Mouse (Mus musculus) testis, postnatal 14 days (tissue): ENCODE results near the gene Nck2.
"Not testable (repeated sequence)": the region's sequence is repeated elsewhere in the genome, so short reads cannot be mapped to it uniquely, and the experiment has no call there.

Experiments used
- DNase-seq: peaks from one replicate; pipeline ENCODE4 v3.0.0; 2021; ENCODE audit warnings: low spot score

Nck2 gene

DNA sequence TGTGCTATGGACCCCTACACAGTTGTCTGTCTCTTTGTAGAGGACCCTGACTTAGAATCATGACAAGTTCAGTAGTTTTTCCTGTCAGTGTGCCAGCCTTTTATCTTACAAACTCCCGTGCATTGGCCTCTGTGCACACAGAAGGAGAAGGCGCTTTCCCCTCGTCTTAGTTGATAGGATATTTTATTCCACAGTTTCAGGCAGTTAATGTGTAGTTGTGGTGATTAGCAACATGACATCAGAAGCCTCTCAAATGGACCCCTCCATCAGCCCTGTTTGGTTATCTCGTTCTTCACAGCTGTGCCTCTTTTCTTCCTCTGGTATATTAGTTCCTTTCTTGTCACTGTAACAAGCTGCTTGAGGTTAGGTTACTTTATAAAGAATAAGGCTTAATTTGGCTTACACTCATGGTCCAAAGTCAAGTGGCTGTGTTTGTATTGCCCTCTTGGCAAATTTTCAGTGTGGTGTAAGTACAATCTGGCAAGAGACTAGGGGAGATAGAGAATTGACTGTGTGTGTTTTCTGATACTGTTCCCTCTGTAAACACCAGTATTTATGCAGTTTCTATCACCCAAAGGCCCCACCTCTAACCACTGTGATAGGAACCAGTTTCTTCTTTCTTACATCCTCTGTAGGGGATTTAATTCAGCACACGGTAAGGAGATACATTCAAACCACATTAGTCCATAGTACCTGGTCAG, 89.8 kb downstream of the Nck2 start:
- no peak for DNase-seq

- no peak for DNase-seq
Observed at GRCm38 (mm10) chr1:43535519-43536000, 91.2 kb downstream of the Nck2 start.

DNA sequence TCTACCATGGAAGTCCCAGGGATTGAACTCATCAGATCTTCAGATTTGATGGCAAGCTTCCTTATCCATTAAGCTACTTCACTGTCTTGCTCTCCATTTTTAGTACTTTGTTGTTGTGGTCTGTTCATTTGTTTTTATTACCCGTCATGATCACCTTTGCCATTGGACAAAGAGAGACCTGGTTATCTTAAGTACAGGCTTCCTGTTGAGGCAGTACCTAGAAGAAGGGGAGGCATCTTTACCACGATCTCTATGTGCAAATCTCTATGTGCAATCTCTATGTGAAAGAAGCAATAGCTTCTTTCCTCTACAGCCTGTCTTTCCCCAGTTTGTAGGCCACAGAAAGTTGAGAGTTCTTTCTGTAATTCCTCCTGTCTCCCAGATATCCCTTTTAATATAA, 91.9 kb downstream of the Nck2 start:
- DNase-seq: no peak

GRCm38 (mm10) chr1:43537021-43537420, 92.6 kb downstream of the Nck2 start:
- DNase-seq: no peak

GRCm38 (mm10) chr1:43537496-43537895, 93.1 kb downstream of the Nck2 start:
- DNase-seq: no peak

DNA sequence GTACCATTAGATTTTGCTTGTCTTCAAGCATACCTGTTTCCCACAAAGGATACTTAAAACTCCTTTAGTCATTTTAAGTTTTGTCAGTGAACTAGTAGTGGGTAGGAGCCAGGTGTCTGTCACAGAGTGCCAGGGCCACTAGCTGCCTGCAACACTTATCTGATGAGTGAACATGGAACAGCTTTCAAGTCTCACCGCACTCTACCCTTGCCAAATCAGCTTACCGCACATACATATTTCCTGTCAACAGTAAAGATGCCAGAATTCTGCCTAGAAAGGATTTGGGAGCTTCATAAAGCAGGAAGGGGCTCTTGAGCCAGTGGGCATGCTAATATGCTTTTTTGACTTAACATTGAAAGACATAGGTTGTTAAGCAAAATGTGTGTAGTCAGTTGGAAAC, 94.3 kb downstream of the Nck2 start:
- no peak for DNase-seq

GRCm38 (mm10) chr1:43539689-43540380, 95.5 kb downstream of the Nck2 start:
- no peak for DNase-seq

DNA sequence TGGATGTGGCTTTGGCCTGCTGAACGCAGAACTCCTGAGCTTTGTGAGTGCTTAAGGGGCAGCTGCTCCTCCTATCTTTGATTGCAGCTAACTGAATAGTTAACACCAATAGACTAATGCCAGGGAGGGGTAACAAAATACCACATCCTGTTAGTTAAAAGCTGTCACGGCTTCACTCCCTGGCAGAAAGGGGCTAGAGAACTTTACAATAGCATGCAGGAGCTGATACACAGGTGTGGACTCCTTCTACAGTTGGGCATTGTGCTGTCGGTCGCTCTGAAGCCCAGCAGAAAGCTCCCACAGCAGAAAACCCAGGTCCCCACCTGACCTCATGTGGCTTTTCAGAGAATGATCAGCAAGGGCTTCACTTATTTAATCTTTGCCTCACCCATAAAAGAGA, 98.0 kb downstream of the Nck2 start:
- no peak for DNase-seq

GRCm38 (mm10) chr1:43547644-43548043, 103.3 kb downstream of the Nck2 start:
- no peak for DNase-seq

GRCm38 (mm10) chr1:43548749-43549148, 104.4 kb downstream of the Nck2 start:
- no peak for DNase-seq

DNA sequence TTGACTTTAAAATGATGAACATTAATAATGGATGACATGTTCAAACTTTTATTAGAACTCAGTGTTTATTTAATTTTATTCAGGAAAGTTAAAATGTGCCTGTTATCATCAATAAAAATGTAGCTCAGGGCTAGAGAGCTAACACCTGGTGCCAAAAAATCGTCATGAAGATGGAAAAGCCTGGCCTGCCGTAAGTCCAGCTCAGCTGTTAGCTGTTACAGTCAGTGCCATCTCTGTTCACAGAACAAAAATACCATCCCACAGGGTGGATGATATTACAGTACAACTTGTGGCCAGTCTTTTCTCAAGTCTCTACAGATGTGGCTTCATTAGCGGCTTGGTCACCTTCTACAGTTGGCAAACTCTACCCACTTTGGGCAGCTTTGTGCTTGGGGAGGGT, 106.1 kb downstream of the Nck2 start:
- no peak for DNase-seq

DNA sequence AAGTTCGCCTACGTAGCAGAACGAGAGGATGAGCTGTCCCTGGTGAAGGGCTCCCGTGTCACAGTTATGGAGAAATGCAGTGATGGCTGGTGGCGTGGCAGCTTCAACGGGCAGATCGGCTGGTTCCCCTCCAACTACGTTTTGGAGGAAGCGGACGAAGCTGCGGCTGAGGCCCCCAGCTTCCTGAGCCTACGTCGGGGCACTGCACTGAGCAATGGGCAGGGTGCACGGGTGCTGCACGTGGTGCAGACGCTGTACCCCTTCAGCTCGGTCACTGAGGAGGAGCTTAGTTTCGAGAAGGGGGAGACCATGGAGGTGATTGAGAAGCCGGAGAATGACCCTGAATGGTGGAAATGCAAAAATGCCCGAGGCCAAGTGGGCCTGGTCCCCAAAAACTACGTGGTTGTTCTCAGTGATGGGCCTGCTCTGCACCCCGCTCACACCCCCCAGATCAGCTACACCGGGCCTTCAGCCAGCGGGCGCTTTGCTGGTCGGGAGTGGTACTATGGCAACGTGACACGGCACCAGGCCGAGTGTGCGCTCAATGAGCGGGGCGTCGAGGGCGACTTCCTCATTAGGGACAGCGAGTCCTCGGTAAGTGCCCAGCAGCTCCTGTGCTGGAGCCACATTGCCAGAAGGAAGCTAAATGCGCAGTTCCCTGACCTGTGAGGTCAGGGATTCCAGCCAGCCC, 109.8 kb downstream of the Nck2 start:
- not testable (repeated sequence) for DNase-seq

GRCm38 (mm10) chr1:43555222-43555974, 111.0 kb downstream of the Nck2 start:
- no peak for DNase-seq

- DNase-seq: no peak
Observed at GRCm38 (mm10) chr1:43558329-43558728, 114.0 kb downstream of the Nck2 start.

DNA sequence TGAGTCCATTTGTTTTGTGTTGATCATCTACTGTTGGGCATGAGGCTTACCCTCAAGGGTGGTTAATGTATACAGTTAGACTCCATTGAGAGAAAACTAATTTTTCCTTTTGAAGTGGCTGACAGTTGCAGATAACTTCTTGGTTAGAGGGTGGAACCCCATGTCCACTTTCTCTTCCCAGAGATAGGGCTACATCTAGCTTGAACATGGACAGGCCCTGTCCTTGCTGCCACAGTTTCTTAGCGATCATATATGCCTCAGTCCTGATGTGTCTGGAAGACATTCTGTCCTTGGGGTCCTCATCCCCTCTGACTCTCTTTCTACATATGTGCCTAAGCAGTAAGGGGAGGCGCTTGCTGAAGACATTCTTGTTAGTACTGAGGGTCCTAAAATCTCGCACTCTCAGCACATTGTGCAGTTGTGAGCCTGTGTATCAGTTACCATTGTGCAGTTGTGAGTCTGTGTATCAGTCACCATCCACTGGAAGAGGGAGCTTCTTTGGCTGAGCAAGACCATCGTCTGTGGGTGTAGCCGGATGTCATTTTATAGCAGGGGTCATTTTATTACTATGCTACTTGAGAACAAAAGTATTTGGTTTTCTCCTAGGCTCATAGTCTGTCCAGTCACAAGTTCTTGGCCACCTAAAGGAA, 114.8 kb downstream of the Nck2 start:
- no peak for DNase-seq

DNA sequence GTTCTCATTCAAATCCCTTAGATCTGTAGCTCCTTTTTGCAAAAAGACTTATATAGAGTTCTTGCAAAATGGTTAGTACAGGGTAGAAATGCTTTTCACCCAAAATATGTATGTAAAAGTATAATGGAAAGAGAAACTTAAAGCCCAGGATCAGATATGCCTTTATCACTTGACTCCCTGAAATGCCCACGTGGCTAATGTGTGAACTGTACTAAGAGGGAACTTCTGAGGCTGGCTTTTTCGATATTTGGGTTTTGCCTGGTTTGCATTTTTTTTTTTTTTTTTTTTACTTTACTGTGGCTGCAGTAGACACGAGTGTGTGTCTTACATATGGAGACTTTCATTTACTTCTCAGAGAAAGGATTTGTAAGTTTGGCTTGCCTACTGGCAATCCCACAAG, 116.7 kb downstream of the Nck2 start:
- no peak for DNase-seq

- no peak for DNase-seq
Observed at GRCm38 (mm10) chr1:43562002-43562666, 117.8 kb downstream of the Nck2 start.

GRCm38 (mm10) chr1:43565260-43565659, 120.9 kb downstream of the Nck2 start:
- no peak for DNase-seq

GRCm38 (mm10) chr1:43566677-43567377, 122.4 kb downstream of the Nck2 start:
- DNase-seq: peak; percentile 17

DNA sequence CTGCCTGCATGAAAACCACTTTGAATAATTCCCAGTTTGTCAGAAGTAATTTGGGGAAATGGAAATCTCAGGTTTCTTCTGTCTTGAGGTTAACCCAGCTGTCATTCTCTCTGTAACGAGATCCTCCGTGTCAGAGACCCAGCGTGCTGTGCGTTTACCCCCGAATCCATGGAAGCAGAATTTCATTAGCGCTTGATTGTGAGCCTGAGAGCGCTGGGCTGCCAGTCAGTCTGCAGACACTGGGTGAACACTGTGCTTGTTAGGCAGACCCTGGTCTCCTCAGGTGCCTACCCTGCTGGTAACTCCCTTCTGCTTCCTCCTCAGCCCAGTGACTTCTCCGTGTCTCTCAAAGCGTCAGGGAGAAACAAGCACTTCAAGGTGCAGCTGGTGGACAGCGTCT, 124.4 kb downstream of the Nck2 start:
- DNase-seq: no peak

- DNase-seq: no peak
Observed at GRCm38 (mm10) chr1:43571105-43571504, 126.7 kb downstream of the Nck2 start.
